Mouse (Mus musculus) hindbrain, postnatal 0 days (tissue): Measurements from ENCODE around the gene Ripor2. TPM values are rescaled to one million over a fixed set of nuclear protein-coding genes. Genes with fewer than 3 reads are reported as not detected.

Experiments used
- ATAC-seq: fragments of 200-750 bp; cut with Nextera tagmentation; 2 replicates; pipeline ENCODE4 v1.8.0; 2017; ENCODE audit warnings: mild to moderate bottlenecking, moderate TSS enrichment, moderate library complexity
- DNase-seq: peaks from one replicate; pipeline ENCODE4 v3.0.0-alpha.2; 2015; ENCODE audit warnings: low spot score
- H3K27ac ChIP-seq: fragments of 300-500 bp; sonication (generic); 2 replicates; pipeline ENCODE4 v1.5.1; 2014; ENCODE audit warnings: mild to moderate bottlenecking
- H3K27me3 ChIP-seq: fragments of 300-500 bp; sonication (generic); 2 replicates; pipeline ENCODE4 v1.6.1; 2014; ENCODE audit warnings: low read length, mixed read lengths; ENCODE audit not compliant: insufficient read depth
- H3K36me3 ChIP-seq: fragments of 300-500 bp; sonication (generic); 2 replicates; pipeline ENCODE4 v1.6.1; 2014; ENCODE audit warnings: low read length, mixed read lengths; ENCODE audit not compliant: insufficient read depth
- H3K4me1 ChIP-seq: fragments of 300-500 bp; sonication (generic); 2 replicates; pipeline ENCODE4 v1.6.1; 2014; ENCODE audit warnings: antibody characterized with exemption, low read length, mixed read lengths; ENCODE audit not compliant: insufficient read depth
- H3K4me2 ChIP-seq: fragments of 300-500 bp; sonication (generic); 2 replicates; pipeline ENCODE4 v1.6.1; 2014; ENCODE audit warnings: low read depth, mild to moderate bottlenecking, low read length, moderate library complexity, mixed read lengths
- H3K4me3 ChIP-seq: fragments of 300-500 bp; sonication (generic); 2 replicates; pipeline ENCODE4 v1.5.1; 2014; ENCODE audit warnings: low read length
- H3K9ac ChIP-seq: fragments of 300-500 bp; sonication (generic); replicated peaks from 2 replicates; pipeline ENCODE4 v1.6.1; 2014; ENCODE audit warnings: mild to moderate bottlenecking, low read length, moderate library complexity, mixed read lengths
- H3K9me3 ChIP-seq: fragments of 300-500 bp; sonication (generic); 2 replicates; pipeline ENCODE4 v1.6.1; 2016; ENCODE audit warnings: low read length, mixed read lengths
- CTCF ChIP-seq: IDR thresholded peaks from 2 replicates; pipeline ENCODE4 v1.5.1; 2016; ENCODE audit warnings: antibody characterized with exemption, control low read depth, low read depth
- WGBS: fragments of 180-500 bp; shearing (Covaris S2); extraction: QIAGEN DNeasy Blood & Tissue Kit; methylation state at CpG from one replicate; pipeline ENCODE4 v1.1.7; 2014; 5-methylcytosine and 5-hydroxymethylcytosine counted together
- polyA plus RNA-seq: library from polyadenylated mRNA; unstranded; fragments of >200 nt; fragmentation: Nextera tagmentation; extraction: Ambion mirVana; gene quantifications from 2 replicates; pipeline ENCODE4 v1.2.1, GENCODE M21; 2015
- total RNA-seq: library from RNA; depleted of rRNA; stranded (reverse); fragments of >200 nt; gene quantifications from 2 replicates; pipeline ENCODE4 v1.2.3, GENCODE M21; 2014

Gene Ripor2
- total and polyA plus RNA-seq, 2 experiments from 2014 or later: 12.5 to 32.9 TPM

DNA sequence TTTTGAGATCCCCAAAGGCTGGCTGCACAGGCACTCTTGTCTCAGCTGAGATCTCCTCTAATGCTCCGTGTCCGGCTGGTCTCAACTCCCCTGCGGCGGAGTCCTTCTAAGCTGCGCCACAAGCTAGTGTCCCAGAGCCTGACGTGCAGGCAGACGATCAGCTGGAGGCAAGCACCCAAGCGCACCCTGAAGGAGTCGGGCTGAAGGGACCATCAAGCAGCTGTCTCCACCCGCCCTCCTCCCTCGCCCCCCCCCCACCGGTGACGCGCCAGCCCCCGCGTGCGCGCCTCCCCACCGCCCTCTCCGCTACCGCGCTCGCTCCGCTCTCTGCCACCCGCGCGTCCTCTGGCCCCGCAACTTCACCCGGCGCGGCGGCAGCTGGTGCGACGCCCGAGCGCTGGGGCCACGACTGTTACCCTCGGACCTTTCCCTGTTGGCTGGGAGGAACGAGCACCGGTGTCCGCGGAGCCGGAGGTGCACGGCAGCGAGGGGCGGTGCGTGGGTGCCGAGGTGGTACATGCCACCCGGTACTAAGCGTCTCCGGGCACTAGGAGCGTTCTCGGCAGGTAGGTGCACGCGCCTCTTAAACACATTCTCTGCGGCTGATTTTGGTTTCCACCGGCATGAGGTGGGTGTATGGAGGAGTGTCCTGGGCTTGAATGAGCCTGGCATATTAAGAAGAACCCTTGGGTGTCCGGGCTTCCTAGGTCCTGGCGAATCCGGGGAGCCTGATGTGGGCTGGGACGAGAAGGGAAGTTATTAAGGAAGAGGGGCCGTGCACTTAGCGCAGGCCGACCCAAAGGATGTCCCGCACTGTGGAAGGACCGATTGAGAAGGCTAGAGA is 56.6 kb downstream of the Ripor2 start:
- H3K27ac ChIP-seq: peak overlapping the region; percentile 89
- no peaks in the 10 kb centered on the region for H3K36me3 ChIP-seq
- no peaks in the 10 kb centered on the region for H3K9me3 ChIP-seq
- ATAC-seq (peak; percentile 77), DNase-seq (peak; percentile 65)
- peak overlapping the region; percentile 69 for H3K9ac ChIP-seq
- no peak for TF ChIP-seq CTCF
- WGBS: under 1% methylated on average over 63 of the region's 66 CpGs
- peak overlapping the region; percentile 71 for H3K4me3 ChIP-seq
- no peaks in the 10 kb centered on the region for H3K27me3 ChIP-seq
- peaks cover 12% of the 10 kb centered on the region; the same call in 1 of the 2 replicates for H3K4me1 ChIP-seq
- H3K4me2 ChIP-seq: peak overlapping the region; percentile 83

DNA sequence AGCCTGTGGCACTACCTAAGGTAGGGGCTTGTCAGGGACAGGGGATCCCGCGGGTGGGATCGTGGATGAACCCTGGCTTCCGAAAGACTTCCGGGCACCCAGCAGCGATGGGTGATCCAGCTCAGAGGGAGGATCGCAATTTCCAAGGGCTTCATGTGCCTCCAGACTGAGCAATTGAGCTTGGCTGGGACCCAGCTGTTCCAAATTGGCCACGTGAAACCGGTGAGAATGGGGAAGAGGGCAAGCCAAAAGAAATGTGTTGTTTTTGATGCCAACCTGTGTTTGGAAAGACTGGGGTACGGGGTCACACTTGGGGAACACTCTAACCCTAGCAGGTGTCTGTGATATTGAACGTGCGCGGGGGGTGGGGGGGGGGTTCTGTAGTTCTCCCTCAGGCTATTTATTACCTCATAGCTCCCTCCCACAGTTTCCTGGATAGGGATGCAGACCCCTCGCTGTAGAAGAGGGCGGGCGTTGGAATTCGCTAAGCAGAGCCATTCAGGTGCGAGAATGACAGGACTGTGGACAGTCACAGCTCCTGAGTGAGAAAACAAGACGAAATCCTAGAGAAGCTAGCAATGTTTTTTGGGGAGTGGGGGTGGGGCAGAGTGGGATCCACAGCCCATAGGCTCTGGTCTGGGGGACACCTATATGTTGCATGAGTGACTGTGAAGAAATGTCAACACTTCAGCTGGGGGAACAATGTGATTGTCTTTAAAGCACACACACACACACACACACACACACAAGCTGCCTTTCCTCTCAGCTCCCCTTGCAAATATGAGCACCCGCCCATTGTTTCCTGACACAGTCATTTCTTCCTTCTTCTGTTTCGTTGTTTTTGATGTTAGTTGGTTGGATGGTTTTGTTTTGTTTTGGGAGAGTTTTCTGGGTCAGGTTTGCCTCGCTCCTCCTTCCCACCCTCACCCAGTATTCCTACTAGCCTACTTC is 57.5 kb downstream of the Ripor2 start:
- DNase-seq (peak; percentile 58), ATAC-seq (peak; percentile 52)
- Histone ChIP-seq H3K27ac (peak overlapping the region; percentile 89), H3K36me3 (no peaks in the 10 kb centered on the region), H3K4me3 (peak overlapping the region; percentile 71), H3K9ac (peak overlapping the region; percentile 69), H3K27me3 (no peaks in the 10 kb centered on the region), H3K4me1 (peaks cover 12% of the 10 kb centered on the region; the same call in 1 of the 2 replicates), H3K9me3 (no peaks in the 10 kb centered on the region), H3K4me2 (peak overlapping the region; percentile 83)
- no peak for TF ChIP-seq CTCF
- WGBS: 11% methylated on average over 22 of the region's 22 CpGs

- H3K4me1 ChIP-seq: peaks cover 12% of the 10 kb centered on the region; the same call in 1 of the 2 replicates
- WGBS: 51% methylated on average over 4 of the region's 4 CpGs
These were observed 58.2 kb downstream of the Ripor2 start for GRCm38 (mm10) chr13:24640166-24640560.

DNA sequence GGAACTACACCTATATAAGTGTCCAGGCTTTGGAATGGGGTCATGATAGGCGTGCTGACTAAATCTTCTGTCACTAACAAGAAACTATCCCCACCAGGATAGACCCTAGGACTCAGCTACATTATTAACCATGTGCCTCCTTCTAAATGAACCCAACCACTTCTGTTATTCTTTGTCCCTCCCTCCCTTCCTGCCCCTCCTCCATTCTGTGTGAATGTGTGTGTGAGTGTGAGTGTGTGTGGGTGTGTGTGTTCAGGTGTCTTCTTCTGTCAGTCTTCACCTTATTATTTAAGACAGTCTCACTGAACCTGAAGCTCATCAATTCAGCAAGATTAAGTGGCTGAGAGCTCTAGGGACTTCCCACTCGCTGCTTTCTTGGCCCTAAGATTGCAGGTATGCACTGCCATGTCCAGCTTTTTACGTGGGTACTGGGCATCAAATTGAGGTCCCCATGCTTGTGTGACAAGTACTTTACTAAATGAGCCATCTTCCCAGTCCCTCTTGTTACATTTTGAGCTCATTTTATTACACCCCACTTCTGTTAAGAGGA is 58.9 kb downstream of the Ripor2 start:
- 67% methylated on average over 3 of the region's 3 CpGs for WGBS
- 0 out of 2 replicates have a peak overlapping the region, but pooled peaks have one; percentile 69 for H3K9ac ChIP-seq
- H3K27ac ChIP-seq: 0 out of 2 replicates have a peak overlapping the region, but pooled peaks have one; percentile 52
- peaks cover 12% of the 10 kb centered on the region; the same call in 1 of the 2 replicates for H3K4me1 ChIP-seq
- no peaks in the 10 kb centered on the region for H3K27me3 ChIP-seq
- no peak for DNase-seq
- ATAC-seq: no peak
- H3K9me3 ChIP-seq: no peaks in the 10 kb centered on the region
- H3K36me3 ChIP-seq: no peaks in the 10 kb centered on the region
- H3K4me3 ChIP-seq: peak overlapping the region; percentile 71; the same call in 1 of the 2 replicates
- TF ChIP-seq CTCF: no peak
- peak overlapping the region; percentile 83 for H3K4me2 ChIP-seq

More at GRCm38 (mm10) chr13:24640166-24640560, 58.2 kb downstream of the Ripor2 start:
- no peaks in the 10 kb centered on the region for H3K36me3 ChIP-seq
- no peaks in the 10 kb centered on the region for H3K27me3 ChIP-seq
- H3K9ac ChIP-seq: peak overlapping the region; percentile 69; the same call in 1 of the 2 replicates
- peak overlapping the region; percentile 71 for H3K4me3 ChIP-seq
- DNase-seq: peak; percentile 14
- peak overlapping the region; percentile 83 for H3K4me2 ChIP-seq
- peak overlapping the region; percentile 37; the same call in 1 of the 2 replicates for H3K27ac ChIP-seq
- no peaks in the 10 kb centered on the region for H3K9me3 ChIP-seq
- peak; percentile 14; the same call in 1 of the 2 replicates for TF ChIP-seq CTCF
- no peak for ATAC-seq

- Histone ChIP-seq H3K9ac (no peak overlapping the region), H3K4me2 (peak overlapping the region; percentile 83)
These were observed 59.8 kb downstream of the Ripor2 start for GRCm38 (mm10) chr13:24641491-24642430.

More at GRCm38 (mm10) chr13:24641491-24642430, 59.8 kb downstream of the Ripor2 start:
- ATAC-seq (no peak), DNase-seq (peak; percentile 51)
- H3K27me3 ChIP-seq: no peaks in the 10 kb centered on the region
- 33% methylated on average over 7 of the region's 7 CpGs for WGBS
- H3K27ac ChIP-seq: peak overlapping the region; percentile 52; the same call in 1 of the 2 replicates
- no peak overlapping the region for H3K4me3 ChIP-seq
- H3K36me3 ChIP-seq: no peaks in the 10 kb centered on the region
- no peaks in the 10 kb centered on the region for H3K9me3 ChIP-seq
- TF ChIP-seq CTCF: no peak
- H3K4me1 ChIP-seq: peaks cover 12% of the 10 kb centered on the region; the same call in 1 of the 2 replicates
